Mouse (Mus musculus) testis, postnatal 10 days (tissue): ENCODE measurements around the gene Lsr.
"Not testable (repeated sequence)": the region's sequence is repeated elsewhere in the genome, so short reads cannot be mapped to it uniquely, and the experiment has no call there.

Experiments
- DNase-seq: peaks from one replicate; pipeline ENCODE4 v3.0.0; 2021; ENCODE audit warnings: low spot score

The Lsr gene

GRCm38 (mm10) chr7:30935422-30936099 lies 37.7 kb downstream of the Lsr start:
- not testable (repeated sequence) for DNase-seq

DNA sequence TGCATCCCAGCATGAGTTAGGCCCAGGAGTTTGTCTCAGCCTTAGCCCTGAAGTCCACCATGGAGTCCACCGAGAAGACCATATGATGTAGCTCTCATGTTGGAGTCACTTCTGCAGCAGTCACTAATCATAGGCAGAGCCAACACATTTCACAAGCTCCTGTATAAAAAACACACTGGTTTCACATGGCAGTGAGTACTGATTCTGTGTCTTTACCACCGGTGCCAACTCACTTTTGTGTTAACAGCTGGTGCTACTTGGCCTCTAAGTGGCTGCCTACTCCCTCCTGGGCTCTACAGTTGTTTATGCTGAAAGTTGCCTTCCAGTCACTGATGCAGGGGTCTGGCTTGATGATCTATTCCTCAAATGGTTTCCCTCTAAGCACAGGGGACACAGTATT lies 48.7 kb downstream of the Lsr start, which contains the start of gene Hamp2:
Hamp2 (minus strand) TSS at position 101 of the 400 bp plus-strand sequence.
- not testable (repeated sequence) for DNase-seq

GRCm38 (mm10) chr7:30924071-30924470 lies 49.2 kb downstream of the Lsr start:
- no peak for DNase-seq

GRCm38 (mm10) chr7:30922490-30922889 lies 50.8 kb downstream of the Lsr start:
- DNase-seq = not testable (repeated sequence)

GRCm38 (mm10) chr7:30920217-30920616 lies 53.0 kb downstream of the Lsr start:
- DNase-seq = no peak

DNA sequence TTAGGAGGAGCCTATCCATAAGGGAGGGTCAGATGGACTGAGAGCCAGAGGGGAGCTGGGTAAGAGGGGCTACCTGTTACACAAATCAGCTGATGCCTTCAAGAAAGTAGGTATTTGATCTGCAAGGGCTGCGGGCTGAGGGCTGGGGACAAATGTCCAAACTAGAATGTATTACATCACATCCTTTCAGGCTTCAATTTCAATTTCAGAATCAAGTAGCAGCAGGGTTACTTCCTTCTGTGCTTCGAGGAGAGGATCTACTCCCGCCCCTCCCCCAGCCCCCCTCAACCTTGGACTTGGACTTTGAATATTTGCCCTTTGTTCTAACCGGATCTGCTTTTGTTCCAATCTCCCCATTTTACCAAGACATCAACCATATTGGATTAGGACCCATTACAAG lies 56.0 kb downstream of the Lsr start:
- no peak for DNase-seq

DNA sequence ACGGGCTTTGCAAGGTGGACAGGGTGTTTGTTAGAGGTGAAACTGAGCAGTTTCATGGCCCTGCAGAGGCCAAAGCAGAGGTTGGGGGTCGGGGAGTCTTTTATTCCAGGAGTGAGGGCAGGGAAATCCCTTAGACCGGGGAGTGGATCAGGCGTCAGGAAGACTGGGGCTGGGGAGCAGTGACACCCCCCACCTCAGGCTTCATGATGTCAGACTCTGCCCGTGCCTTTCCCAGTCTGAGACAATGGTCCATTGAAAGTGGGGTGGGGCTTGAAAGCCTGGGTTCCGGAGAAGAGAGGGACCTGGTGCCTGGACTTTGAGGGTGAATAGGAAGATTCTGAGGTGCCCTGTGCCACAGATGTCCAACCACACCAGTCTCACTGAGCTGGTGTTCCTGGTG lies 56.6 kb downstream of the Lsr start:
- no peak for DNase-seq

GRCm38 (mm10) chr7:30914732-30915131 lies 58.5 kb downstream of the Lsr start, which contains the start of gene Mag:
Gene Mag (minus strand): TSS chr7:30914873.
- DNase-seq = no peak

- no peak for DNase-seq
Observed at GRCm38 (mm10) chr7:30909773-30910172, 63.5 kb downstream of the Lsr start.

- DNase-seq = no peak
Observed at GRCm38 (mm10) chr7:30908992-30909431, 64.3 kb downstream of the Lsr start.

GRCm38 (mm10) chr7:30908277-30908991 lies 64.8 kb downstream of the Lsr start:
- DNase-seq = peak; percentile 69
